8 mouse cellular contexts compared by ENCODE assay signal in the genomic region with DNA sequence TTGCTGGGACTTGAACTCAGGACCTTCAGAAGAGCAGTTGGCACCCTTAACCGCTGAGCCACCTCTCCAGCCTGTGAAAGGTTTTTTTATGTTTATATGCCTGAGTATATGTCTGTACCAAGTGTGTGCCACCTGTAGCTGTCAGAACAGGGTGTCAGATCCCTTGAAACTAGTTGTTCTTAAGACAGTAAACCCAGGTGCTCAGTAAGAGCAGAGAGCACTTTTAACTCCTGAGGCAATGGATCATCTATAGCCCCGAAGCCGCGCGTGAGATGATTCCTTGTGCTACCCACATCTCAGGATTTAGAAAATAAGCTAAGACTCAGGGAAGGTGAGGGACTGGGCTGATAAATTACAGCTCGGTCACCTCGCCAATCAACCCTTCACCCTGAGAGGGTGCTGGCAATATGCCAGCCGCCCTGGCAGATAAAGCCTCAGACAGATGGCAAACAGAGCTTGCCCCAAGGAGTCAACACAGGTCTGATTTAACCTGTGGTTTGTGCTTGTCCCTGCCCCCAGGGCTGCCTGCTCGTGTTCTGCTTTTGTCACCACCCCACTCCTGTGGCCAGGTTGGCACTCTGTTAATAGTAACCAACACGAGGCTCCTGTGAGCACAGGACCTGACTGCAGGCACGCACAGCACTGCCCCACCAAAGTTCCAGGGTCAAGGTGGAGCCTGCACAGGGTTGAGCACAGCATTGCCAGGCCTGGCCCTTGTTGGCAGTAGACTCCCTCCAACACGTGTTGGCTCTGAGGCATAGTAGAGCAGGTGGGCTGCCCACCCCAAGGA. TPM values are rescaled to one million over a fixed set of nuclear protein-coding genes. Genes with fewer than 3 reads are reported as not detected.
DNase-seq lines count a peak whose midpoint lies in the region; ATAC-seq and TF ChIP-seq lines count a peak whose summit lies in the region.

No protein-coding gene starts in this region.

- no peak overlapping the region for H3K4me2 ChIP-seq in forebrain, embryonic 11.5 days (ENCODE audit: low read depth, low read length, severe bottlenecking)

- no peak for ATAC-seq in forebrain, embryonic 11.5 days (replicated peaks; ENCODE audit: low FRiP score)

- 81% methylated on average over 12 of the region's 12 CpGs for WGBS in forebrain, embryonic 11.5 days

- no peak overlapping the region for H3K27ac ChIP-seq in forebrain, embryonic 11.5 days (ENCODE audit: low read depth, low read length)
- H3K27ac ChIP-seq in layer of hippocampus, adult 2 months, result no peak overlapping the region

- TF ChIP-seq CTCF in layer of hippocampus, adult 2 months (conservative IDR thresholded peaks at IDR 0.05), result no peak

- no peaks in the 10 kb centered on the region for H3K27me3 ChIP-seq in forebrain, embryonic 11.5 days (ENCODE audit: control insufficient read depth, insufficient read depth, low read length)

- peaks cover 29% of the 10 kb centered on the region for H3K36me3 ChIP-seq in forebrain, embryonic 11.5 days (ENCODE audit: control insufficient read depth, insufficient read depth, low read length)

- no peak overlapping the region for H3K4me3 ChIP-seq in forebrain, embryonic 11.5 days (ENCODE audit: low read depth, low read length)
- H3K4me3 ChIP-seq in layer of hippocampus, adult 2 months, result no peak overlapping the region

- peak; percentile 25 for DNase-seq in gastrocnemius, adult 18-20 months (ENCODE audit: low spot score)
- no peak for DNase-seq in gastrocnemius, postnatal 25 days
- DNase-seq in MN1 (ENCODE audit: low spot score), result peak; percentile 66
- peak; percentile 70 for DNase-seq in forebrain, embryonic 11.5 days (ENCODE audit: low spot score)
- DNase-seq in kidney, adult 8-10 months, result peak; percentile 81 to 86
- peak; percentile 66 for DNase-seq in lung, postnatal 25 days (ENCODE audit: low spot score)
- no peak for DNase-seq in frontal cortex, postnatal 14 days (ENCODE audit: low spot score in 2 of 2)
- no peak for DNase-seq in layer of hippocampus, adult 2 months (ENCODE audit: low spot score in 2 of 2)

- H3K9me3 ChIP-seq in forebrain, embryonic 11.5 days (ENCODE audit: control insufficient read depth, low read length), result no peaks in the 10 kb centered on the region

- no peak overlapping the region for H3K9ac ChIP-seq in forebrain, embryonic 11.5 days (ENCODE audit: low read length)

- H3K4me1 ChIP-seq in forebrain, embryonic 11.5 days (replicated peaks; ENCODE audit: control insufficient read depth, insufficient read depth, low read length), result no peaks in the 10 kb centered on the region

RNA-seq across cellular contexts. Expression of gene Srsf3, which starts 13.5 kb away (rescaled TPM):
- 10 to 100 TPM; 37.4 to 48.6 TPM for total RNA-seq in gastrocnemius, adult 18-20 months (2021)
- total RNA-seq in gastrocnemius, postnatal 25 days (2021), result 10 to 100 TPM; 36.4 to 48.2 TPM
- polyA plus RNA-seq in forebrain, embryonic 11.5 days (2014; fragmentation: Nextera tagmentation; extraction: Ambion mirVana), result 823 and 865 TPM in 2 replicates
- total RNA-seq in layer of hippocampus, adult 2 months (2021), result 100 to 1,000 TPM; 125 to 130 TPM

RNA-seq across cellular contexts. Expression of gene Stk38, which starts 38.1 kb away (rescaled TPM):
- total RNA-seq in gastrocnemius, adult 18-20 months (2021), result 10 to 100 TPM; 20.2 to 22.4 TPM
- 10 to 100 TPM; 25.2 to 26.4 TPM for total RNA-seq in gastrocnemius, postnatal 25 days (2021)
- 134 and 143 TPM in 2 replicates for polyA plus RNA-seq in forebrain, embryonic 11.5 days (2014; fragmentation: Nextera tagmentation; extraction: Ambion mirVana)
- 10 to 100 TPM; 50.4 to 65.6 TPM for total RNA-seq in layer of hippocampus, adult 2 months (2021)

RNA-seq across cellular contexts. Expression of gene Cdkn1a, which starts 44.8 kb away (rescaled TPM):
- total RNA-seq in gastrocnemius, adult 18-20 months (2021), result 10 to 100 TPM; 31.9 to 63.3 TPM
- 10 to 100 TPM; 30.4 to 42.0 TPM for total RNA-seq in gastrocnemius, postnatal 25 days (2021)
- 27.3 and 33.1 TPM in 2 replicates for polyA plus RNA-seq in forebrain, embryonic 11.5 days (2014; fragmentation: Nextera tagmentation; extraction: Ambion mirVana)
- total RNA-seq in layer of hippocampus, adult 2 months (2021), result 10 to 100 TPM in 1 of 2 experiments, 1 to 10 TPM in 1; 8.2 to 14.5 TPM

Comparison
In these comparisons a context has a peak if more than half of its experiments do, and no peak if none do; other contexts are left out.
1. DNase-seq: peak in gastrocnemius, adult 18-20 months (single experiment), MN1 (single experiment), forebrain, embryonic 11.5 days (single experiment), kidney, adult 8-10 months (2 of 2) and lung, postnatal 25 days (single experiment); none in gastrocnemius, postnatal 25 days (single experiment), frontal cortex, postnatal 14 days (0 of 2) and layer of hippocampus, adult 2 months (0 of 2).